Mouse (Mus musculus) heart, postnatal 10 days (tissue): ENCODE data around the gene Gm45785. TPM values are rescaled to one million over a fixed set of nuclear protein-coding genes. Genes with fewer than 3 reads are reported as not detected.
A peak's percentile ranks its signal among the peaks of the same experiment; 100 is the strongest.

ENCODE experiments used
- DNase-seq, 2 experiments: peaks; one replicate each; pipeline ENCODE4 v3.0.0; 2021
- intact Hi-C: fragments of 180-260 bp; cut with DNase I; formaldehyde crosslinking; loops from one replicate; pipeline ENCODE4 v1.15.1; 2025
- total RNA-seq, 2 experiments: library from RNA; stranded (reverse); gene quantifications; 2 replicates each; pipeline ENCODE4 v1.2.3; 2021

The Gm45785 gene
- total RNA-seq, 2 experiments from 2014 or later: not detected

- intact Hi-C loops: loop anchor here (5.0 kb wide), 3 partner anchors 92 to 332 kb away; partner anchors contain the start of genes Hras, Ifitm5, Lrrc56 and Rnh1
- no peak for DNase-seq
Measured at GRCm38 (mm10) chr7:140859997-140860396, 3.9 kb upstream of the Gm45785 start.

GRCm38 (mm10) chr7:140858746-140859145 lies 2.6 kb upstream of the Gm45785 start:
- no peak for DNase-seq
- intact Hi-C loops: loop anchor here (5.0 kb wide), 3 partner anchors 94 to 334 kb away; partner anchors contain the start of genes Hras, Ifitm5, Lrrc56 and Rnh1

GRCm38 (mm10) chr7:140857550-140858505 lies 1.7 kb upstream of the Gm45785 start, which contains the start of gene Bet1l:
Gene Bet1l (minus strand): TSS chr7:140857577.
- peak; percentile 21 to 30 for DNase-seq
- intact Hi-C loops: loop anchor here (1.0 to 5.0 kb wide), 4 partner anchors 23 to 334 kb away; partner anchors contain the start of genes Hras, Ifitm5, Lrrc56 and Psmd13

GRCm38 (mm10) chr7:140856785-140857549 lies 836 bp upstream of the Gm45785 start, which contains the start of gene Ric8a:
Gene Ric8a (plus strand): TSS chr7:140856957.
- peak; percentile 93 to 94 for DNase-seq
- intact Hi-C loops: loop anchor here (1.0 to 5.0 kb wide), 4 partner anchors 24 to 335 kb away; partner anchors contain the start of genes Hras, Ifitm5, Lrrc56 and Psmd13

- intact Hi-C loops: loop anchor here (5.0 kb wide), 3 partner anchors 97 to 337 kb away; partner anchors contain the start of genes Hras, Ifitm5, Lrrc56 and Rnh1
- DNase-seq: no peak
Measured at GRCm38 (mm10) chr7:140855181-140855580, 950 bp downstream of the Gm45785 start.

GRCm38 (mm10) chr7:140854483-140854882 lies 1.6 kb downstream of the Gm45785 start:
- intact Hi-C loops: no loop called here
- no peak for DNase-seq

- intact Hi-C loops: no loop called here
- no peak for DNase-seq
Measured at GRCm38 (mm10) chr7:140853386-140853785, 2.7 kb downstream of the Gm45785 start.

- intact Hi-C loops: no loop called here
- no peak for DNase-seq
Measured at GRCm38 (mm10) chr7:140851916-140852315, 4.2 kb downstream of the Gm45785 start.

GRCm38 (mm10) chr7:140848591-140848990 lies 7.5 kb downstream of the Gm45785 start:
- intact Hi-C loops: no loop called here
- DNase-seq: no peak

GRCm38 (mm10) chr7:140847755-140848580 lies 8.2 kb downstream of the Gm45785 start, which contains the start of gene Odf3:
Gene Odf3 (plus strand): TSS chr7:140847805.
- DNase-seq: peak; percentile 31 to 37
- intact Hi-C loops: no loop called here

GRCm38 (mm10) chr7:140846676-140847075 lies 9.5 kb downstream of the Gm45785 start:
- intact Hi-C loops: no loop called here
- no peak for DNase-seq

- intact Hi-C loops: loop anchor here (2.0 kb wide), 1 partner anchor 203 kb away; no protein-coding TSS in a partner anchor
- DNase-seq: no peak
Measured at GRCm38 (mm10) chr7:140845683-140846082, 10.4 kb downstream of the Gm45785 start.

- intact Hi-C loops: loop anchor here (1.0 to 5.0 kb wide), 3 partner anchors 58 to 222 kb away; no protein-coding TSS in a partner anchor
- DNase-seq: peak; percentile 92 to 98
Measured at GRCm38 (mm10) chr7:140844905-140845665, 11.0 kb downstream of the Gm45785 start, which contains the start of gene Scgb1c1. Gene Scgb1c1 (plus strand): TSS chr7:140845547.

- intact Hi-C loops: loop anchor here (1.0 to 5.0 kb wide), 3 partner anchors 59 to 223 kb away; no protein-coding TSS in a partner anchor
- no peak for DNase-seq
Measured at GRCm38 (mm10) chr7:140843806-140844205, 12.3 kb downstream of the Gm45785 start.

GRCm38 (mm10) chr7:140840750-140841735 lies 15.1 kb downstream of the Gm45785 start:
- intact Hi-C loops: loop anchor here (5.0 kb wide), 1 partner anchor 226 kb away; no protein-coding TSS in a partner anchor

GRCm38 (mm10) chr7:140839556-140839955 lies 16.6 kb downstream of the Gm45785 start:
- intact Hi-C loops: no loop called here
- DNase-seq: no peak

More at GRCm38 (mm10) chr7:140840750-140841735, 15.1 kb downstream of the Gm45785 start:
- no peak for DNase-seq
